Mouse (Mus musculus) CD4-positive naive resting alpha-beta T cell, adult 57 days (primary cell): ENCODE data around the gene Slc36a3. TPM values are rescaled to one million over a fixed set of nuclear protein-coding genes. Genes with fewer than 3 reads are reported as not detected.

Experiments
- total RNA-seq: library from RNA; stranded (reverse); gene quantifications from one replicate; pipeline ENCODE4 v1.2.4, GENCODE M21; 2023

Slc36a3 gene
- total RNA-seq, result not detected

DNA sequence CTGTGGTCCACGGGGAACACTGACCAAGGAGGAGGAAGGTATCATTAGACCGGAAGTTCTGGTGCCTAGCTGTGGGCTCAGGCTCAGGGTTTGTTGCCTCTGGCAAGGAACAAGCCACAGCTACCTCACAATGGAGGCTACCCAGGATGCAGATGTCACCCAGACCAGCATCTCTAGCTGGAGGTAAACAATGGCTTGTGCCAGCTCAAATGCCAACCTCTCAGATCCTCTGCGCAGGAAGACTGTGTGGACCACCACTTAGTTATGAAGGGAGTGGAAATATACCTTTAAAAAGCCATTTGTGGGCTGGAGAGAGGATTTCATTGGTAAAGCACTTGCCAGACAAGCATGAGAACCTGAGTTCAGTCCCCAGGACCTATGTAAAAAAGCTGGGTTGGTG lies at the start of gene Slc36a3:
Gene Slc36a3, minus strand, starts transcription at position 101 of the 400 bp plus-strand sequence.

DNA sequence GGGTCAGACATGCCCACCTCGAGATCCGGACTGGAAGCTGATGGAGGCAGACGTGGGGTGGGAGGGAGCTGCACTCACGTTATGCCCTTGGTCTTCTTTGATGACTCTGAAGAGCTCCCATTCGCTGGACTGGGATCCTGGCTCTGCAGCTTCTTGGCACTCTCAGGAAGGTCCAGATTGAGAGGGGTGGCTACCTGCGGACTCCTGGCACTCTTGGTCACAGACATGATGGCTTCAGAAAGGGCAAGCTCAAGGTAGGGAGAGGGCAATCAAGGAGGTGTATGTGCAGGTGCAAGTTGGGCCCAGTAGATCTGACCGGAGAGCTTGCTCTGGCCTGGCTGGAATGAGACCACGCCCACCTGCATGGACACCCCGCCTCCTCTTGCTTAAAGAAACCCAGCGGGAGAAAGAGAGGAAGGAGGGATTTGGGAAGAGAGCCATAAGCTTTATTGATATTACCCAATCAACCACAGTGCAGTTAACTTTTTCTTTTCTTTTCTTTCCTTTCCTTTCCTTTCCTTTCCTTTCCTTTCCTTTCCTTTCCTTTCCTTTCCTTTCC lies 33.3 kb upstream of the Slc36a3 start, which contains the start of gene Slc36a2:
Gene Slc36a2, minus strand, starts transcription at position 345 of the 559 bp plus-strand sequence.

DNA sequence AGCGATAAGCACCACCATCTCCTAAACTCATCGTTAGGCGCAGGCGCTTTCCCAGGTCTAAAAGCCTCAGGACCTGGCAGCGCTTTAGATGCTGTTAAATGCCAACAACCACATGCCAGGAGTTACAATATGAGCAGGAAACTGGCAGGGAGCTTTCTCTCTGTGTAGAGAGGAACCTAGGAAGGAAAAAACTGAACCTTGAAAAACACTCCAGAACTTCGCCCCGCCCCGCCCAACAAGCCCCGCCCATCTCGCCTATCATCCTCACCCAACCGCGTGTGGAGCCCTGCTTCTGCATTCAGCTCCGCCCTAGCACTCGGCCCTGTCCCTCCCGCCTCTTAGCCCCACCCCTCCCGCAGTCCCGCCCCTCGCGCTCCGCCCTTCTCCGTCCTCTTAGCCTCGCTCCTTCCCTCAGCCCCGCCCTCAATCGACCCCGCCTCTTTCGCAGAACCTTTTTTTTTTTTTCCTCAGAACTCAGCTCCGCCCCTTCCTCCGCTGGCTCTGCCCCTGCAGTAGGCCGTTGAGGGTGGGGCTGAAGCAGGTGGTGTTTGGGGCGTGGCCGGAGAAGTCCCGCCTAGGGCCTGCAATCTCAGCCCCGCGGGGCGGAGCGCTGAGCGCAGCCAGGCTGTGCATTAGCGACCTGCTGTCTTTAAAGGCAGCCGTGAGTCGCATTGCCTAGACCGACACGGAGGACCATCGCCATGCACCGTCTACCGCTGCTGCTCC lies 53.9 kb downstream of the Slc36a3 start, which contains the start of gene Gm2a:
Gene Gm2a, plus strand, starts transcription at position 653 of the 726 bp plus-strand sequence.

DNA sequence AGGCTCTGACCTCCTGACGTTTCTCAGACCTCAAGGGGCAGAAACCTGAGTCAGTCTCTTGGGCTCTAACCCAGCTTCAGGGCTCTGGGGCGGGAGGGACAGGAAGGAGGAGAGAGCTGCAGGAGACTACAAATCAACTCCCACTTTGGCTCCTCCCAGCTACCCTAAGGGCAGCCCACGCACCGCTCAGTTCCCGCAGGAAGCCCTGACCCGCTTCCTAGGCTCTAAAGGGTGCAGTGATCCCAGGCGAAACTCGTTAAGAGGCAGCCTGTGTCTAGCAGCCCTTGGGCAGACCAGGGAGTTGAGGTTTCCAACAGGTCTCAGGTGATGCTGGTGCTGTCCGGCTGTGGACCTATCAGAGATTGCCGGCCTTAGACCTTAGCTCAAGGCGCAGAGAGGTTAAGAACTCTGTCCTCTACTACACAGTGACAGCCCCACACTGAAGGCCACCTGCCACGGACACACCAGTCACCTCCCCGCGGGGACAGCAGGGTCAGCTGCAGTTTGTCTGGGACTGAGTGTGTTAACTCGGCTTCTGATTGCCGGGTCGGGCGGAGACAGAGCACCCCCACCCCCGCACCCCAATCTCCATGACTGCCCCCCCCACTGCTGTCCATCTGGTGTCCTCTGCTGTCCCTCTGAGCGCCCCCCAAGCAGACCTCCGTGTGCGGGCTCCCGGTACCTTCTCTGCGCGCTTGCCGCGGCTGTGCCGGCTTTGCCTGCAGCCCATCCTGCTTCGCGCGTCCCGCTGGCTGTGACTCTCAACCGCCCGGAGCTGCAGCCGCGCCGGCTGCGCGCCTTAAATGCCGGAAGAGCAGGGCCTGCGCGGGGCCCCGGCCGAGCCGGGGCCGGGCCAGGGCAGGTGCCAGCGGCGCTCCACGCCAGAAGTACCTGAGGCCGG lies 73.9 kb downstream of the Slc36a3 start, which contains the start of gene Ccdc69:
Gene Ccdc69, minus strand, starts transcription at position 801 of the 901 bp plus-strand sequence.

Other genes starting within 250 kb of the Slc36a3 start
- 0.86 TPM for gene Gpx3, start 249.3 kb downstream of the Slc36a3 start, total RNA-seq
- gene Tnip1, start 188.8 kb downstream of the Slc36a3 start, total RNA-seq, result 169 TPM
- gene Anxa6, start 118.3 kb downstream of the Slc36a3 start, total RNA-seq, result 391 TPM
- gene Ccdc69, start 73.6 kb downstream of the Slc36a3 start, total RNA-seq, result 29.9 TPM
- 73.0 TPM for gene Gm2a, start 53.6 kb downstream of the Slc36a3 start, total RNA-seq
- not detected for gene Slc36a2, start 33.4 kb upstream of the Slc36a3 start, total RNA-seq
- gene Slc36a1, start 52.6 kb upstream of the Slc36a3 start, total RNA-seq, result 23.8 TPM
- 0.27 TPM for gene Fat2, start 184.9 kb upstream of the Slc36a3 start, total RNA-seq